Mouse (Mus musculus) olfactory bulb, adult 2 months (tissue): ENCODE data around the gene Vwa3a.

Experiments
- CTCF ChIP-seq: fragments of 200-500 bp; IDR thresholded peaks from 2 replicates; pipeline ENCODE4 v1.5.1; 2012; ENCODE audit warnings: low read depth, mild to moderate bottlenecking, low read length, moderate library complexity; ENCODE audit not compliant: insufficient read depth
- POLR2A ChIP-seq: fragments of 200-500 bp; IDR thresholded peaks from 2 replicates; pipeline ENCODE4 v1.6.1; 2012; ENCODE audit warnings: mild to moderate bottlenecking, low read depth, low read length, moderate library complexity; ENCODE audit not compliant: insufficient read depth

- TF ChIP-seq CTCF (no peak), POLR2A (no peak)
Observed at GRCm38 (mm10) chr7:120825097-120825496, 86.0 kb downstream of the Vwa3a start.
